Mouse (Mus musculus) fat pad, adult 2 months (tissue): ENCODE data around the gene E130308A19Rik.
A peak's percentile ranks its signal among the peaks of the same experiment; 100 is the strongest.

ENCODE experiments used
- DNase-seq: peaks from one replicate; pipeline ENCODE4 v3.0.0-alpha.2; 2011; ENCODE audit warnings: low read depth, low spot score; ENCODE audit errors: extremely low read depth

Gene E130308A19Rik

DNA sequence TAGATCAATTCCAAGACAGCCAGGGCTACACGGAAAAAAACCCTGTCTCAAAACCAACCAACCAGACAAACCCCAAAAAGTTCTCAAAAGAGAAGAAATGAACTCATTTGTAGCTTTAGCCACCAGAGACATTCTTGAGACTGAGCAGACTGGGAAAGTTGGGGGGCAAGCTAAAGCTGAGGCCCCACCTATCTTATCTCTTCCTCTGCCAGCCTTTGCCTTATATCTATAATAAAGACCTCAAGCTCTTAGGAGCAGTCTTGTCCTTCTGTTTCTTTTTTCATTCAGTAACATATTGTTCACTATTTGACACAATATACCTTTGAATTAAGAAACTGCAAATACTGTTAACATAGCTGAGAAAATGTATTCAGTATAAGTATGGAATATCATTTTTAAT is 55.4 kb downstream of the E130308A19Rik start:
- no peak for DNase-seq

DNA sequence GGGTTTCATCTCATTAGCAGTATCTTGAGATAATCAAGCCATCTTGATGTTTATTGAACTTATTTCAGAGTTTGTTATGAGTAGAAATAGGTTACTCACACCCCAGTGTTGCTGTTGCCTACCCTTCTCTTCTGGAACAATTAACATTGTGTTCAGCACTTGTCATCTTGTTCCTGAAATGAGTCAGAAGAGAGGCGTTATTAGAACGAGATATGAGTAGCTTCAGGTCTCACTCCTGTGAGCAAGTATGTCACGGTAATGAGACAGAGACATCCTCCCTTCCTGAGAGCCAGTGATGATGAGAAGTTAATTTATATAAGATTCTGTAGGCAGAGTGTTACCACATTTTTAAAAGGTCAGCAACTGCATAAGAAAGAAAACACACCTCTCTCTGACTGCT is 56.5 kb downstream of the E130308A19Rik start:
- no peak for DNase-seq

DNA sequence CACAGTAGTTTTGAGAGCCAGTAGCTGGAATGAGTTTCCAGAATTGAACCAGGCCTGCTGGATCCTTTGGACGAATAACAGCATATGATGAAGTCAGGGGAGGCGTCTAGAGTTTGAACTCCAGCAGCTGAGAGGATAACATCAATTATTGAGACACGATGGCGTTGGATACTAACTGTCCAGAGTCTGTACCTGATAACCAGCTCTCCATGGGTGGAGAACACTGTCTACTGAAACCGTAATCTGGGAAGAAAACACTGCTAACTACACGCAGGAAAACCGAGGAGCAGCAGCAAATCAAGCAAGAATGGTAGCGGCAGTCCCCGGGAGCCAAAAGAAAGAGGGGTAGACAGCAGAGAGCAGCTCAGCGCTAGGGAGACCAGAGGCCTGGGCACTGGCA is 56.9 kb downstream of the E130308A19Rik start:
- no peak for DNase-seq

DNA sequence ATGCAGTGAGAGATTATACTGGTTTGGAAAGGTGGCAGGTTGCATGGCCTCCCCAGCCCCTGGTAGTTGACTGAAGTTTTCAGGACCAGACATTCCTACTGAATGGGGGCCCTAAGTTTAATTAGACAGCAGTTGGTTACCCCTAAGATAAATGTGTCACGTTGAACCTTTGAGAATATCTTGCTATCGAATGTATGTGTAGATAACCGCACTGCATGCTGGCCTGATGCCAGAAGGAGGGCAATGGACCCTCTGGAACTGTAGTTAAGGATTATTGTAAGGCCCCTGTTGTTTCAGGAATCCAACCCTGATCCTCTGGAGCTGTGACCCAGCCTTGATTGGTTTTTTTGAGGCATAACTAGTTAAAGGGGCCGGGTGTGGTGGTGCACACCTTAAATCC is 58.3 kb downstream of the E130308A19Rik start:
- DNase-seq: no peak

DNA sequence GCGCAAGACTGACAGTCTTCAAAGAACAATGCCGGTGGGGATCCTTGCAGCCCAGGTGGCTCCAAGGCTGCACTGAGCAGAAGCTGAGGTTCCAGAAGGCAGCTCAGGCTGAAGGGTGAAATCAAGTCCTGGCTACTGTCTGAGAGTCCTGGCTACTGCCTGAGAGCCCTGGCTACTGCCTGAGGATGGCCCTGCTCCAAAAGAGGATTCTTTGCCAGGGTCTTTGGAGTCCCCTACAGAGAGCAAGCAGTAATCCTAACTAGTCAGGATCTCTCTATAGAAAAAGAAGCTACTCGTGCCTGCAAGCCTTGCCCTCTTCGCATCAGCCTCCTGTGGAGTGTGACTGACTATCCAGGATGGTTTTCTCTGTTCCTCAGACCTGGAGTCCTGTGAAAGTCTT is 60.7 kb downstream of the E130308A19Rik start:
- DNase-seq: no peak

DNA sequence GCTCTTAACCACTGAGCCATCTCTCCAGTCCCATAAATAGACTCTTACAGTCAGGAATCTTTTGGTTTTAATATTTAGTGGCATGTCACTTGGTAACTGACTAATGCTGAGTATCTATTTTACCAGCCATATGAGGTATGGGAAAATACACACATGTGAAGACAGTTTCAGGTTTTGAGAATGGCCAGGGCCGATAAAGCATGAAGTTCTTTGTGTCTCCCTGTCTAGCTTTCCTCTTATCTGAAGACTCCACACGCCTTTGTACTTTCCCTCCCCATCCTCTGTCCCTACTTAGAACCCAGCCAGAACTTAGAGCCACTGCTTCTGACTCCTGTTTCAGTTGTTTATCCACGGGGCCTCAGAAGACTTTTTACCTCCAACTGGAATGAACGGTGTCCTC is 63.0 kb downstream of the E130308A19Rik start:
- DNase-seq: no peak

DNA sequence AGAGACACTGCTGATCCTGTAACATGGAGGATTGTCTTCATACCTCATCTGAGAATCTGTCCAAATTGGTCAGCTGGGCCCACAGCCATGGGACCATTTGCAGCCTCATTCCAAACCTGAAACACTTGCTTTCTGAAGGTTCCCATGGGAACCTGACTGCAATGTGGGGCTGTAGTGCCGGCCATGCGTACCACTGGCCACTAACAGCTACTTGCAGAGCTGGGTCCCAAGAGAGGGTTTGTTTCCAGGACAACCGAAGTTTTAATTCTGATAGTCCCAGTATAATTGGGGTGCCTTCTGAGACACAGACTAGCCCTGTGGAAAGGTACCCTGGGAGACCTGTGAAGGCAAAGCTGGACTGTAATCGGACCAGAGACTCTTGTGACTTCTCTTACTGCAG is 64.1 kb downstream of the E130308A19Rik start:
- no peak for DNase-seq

DNA sequence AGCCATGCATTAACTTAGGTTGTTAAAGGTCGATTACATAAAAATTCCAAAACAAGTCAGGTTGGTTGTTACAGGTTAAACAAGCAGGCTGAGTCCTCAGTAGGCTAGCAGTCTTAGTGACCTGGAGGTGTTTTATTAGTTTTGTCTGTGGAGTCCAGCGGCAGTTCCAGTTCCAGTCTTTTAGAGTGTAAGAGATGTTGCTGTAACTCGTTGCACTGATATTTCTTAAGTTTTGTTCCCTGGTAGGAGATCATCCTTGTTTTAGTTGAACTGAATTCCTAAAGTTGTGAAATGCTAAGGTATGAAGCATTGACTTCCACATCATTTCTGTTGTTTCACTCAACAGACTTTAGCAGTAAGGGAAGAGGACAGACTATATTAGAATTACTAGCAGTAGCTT is 70.8 kb downstream of the E130308A19Rik start:
- peak; percentile 93 for DNase-seq

DNA sequence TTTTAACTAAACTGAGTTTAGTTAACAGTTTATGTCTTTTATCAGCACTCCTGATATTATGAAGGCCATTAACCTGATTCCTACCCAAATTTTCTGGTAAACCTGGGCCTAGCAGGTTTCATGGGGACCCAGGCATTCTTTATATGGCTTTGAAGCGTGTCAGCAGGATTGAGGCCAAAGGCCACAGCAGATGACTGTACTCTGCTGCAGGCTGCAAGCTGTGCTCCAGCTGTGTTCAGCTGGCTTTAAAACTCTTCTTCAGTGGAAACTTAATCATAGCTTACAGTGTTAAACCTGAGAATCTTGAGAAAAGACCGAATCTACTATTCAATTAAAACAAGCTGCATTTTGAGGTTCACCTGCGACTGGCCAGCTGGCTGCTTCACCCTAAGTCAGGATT is 71.9 kb downstream of the E130308A19Rik start:
- DNase-seq: no peak

DNA sequence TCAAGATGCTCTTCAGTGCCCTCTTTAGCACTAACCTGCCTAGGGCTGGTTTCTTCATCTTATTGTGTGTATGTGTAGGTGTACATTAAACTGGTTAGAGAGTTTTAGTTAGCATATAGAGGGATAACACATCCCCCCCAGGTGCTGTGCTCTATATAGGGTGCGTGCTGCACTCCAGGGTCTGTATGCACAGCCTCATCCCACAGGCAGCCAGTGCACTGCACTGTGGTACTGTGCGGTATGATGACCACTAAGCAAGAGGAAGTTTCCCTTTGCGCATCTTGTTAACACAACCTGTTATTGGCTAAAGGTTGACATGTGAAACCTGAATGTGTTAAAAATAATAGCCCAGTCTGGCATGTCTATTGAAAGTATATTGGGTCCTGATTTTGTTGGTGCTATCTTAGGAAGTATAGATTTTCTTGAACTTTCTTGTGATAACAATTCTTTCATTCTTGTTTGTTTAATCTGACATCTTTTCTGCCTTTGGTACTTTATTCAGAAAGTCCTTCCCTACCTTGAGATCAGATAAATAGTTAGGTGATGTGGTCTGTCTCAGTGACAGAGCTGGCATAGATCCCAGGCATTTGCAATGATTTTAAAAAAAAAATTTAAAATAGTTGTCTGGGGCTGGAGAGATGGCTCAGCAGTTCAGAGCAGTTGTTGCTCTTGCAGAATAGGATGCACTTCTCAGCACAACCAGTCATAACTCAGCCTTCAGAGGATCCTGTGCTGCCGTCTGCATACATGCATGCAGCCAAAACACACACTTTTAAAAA is 73.2 kb downstream of the E130308A19Rik start:
- no peak for DNase-seq

DNA sequence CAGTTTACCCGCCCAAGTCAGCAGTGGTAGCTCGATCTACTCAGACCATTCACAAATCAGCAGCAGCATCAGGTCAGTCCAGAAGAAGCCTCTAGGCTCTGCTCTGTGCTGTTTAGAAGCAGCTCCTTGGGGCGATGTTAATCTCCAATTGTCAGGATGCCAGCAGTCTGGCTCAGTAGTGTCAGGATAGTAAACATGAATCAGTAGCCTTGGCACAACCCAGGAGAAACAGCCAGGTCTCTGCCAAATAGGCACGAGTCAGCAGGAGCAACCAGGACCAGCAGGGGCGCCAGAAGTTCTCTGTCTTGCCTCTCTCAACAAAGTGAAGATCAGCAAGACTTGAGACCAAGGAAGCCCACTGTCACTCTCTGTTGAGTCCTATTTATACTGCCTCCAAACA is 83.3 kb downstream of the E130308A19Rik start:
- DNase-seq: peak; percentile 78

DNA sequence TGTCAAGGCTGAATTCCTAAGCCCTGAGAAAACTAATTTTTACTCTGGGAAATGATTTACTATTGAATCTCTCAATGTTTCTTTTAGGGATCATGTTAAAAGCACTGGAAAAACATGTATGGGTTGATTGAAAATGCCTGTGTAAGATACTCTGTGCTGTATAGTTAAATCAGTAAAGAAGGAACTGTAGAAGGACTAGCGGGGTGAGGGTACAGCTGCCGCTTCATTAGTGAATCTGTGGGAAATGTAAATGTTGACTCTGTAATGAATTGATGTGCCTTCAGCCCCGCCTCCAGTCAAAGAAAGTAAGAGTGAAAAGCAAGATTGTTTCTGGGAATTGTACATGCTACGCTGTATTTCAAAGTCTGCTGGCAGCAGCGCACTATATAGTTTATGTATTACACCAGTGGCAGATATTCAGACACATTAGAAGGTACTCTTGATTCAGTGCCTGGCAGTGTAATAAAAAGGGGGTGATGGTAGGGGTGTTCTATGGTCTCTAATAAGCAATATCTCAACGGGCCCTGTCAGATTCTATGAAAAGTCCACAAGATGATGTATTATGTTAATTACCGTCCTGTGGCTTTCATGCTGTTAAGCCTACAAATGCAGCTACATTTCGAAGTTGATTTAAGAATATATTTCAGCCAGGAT is 84.9 kb downstream of the E130308A19Rik start:
- DNase-seq: no peak

DNA sequence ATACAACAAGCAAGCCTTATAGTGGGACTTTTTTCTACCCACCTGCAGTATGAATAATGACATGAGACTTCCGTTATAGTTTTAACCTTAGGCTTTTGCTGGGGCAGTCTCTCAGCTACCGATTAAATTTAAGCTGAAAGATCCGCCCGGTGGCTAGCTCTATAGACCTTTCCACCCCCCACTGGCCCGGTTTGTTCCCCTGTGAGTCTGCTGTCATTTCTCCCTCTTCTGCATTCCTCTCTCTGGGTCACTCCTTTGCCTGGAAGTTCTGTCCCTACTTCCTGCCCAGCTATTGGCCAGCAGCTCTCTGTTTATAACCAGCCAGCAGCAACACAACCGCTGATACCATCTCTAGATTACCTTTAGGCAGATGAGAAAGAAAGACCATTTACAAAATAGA is 86.4 kb downstream of the E130308A19Rik start:
- DNase-seq: no peak

DNA sequence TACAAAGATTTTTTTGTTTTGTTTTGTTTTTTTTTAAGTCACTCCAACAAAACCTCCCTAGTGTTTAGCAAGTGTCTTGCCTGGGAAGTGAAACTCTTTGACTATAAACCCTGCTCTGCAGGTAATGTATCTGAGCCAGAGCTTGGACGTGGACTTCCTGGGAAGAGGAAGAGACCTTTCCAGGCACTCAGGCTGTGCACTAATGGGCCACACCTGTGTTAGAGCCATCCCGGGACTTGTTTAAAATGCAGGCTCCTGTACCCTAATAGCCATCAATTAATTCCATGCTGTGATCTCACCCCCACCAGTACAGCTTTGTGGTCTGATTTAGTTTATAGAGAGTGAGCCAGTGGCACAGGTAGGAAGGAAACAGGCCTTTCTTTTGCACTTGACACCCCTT is 86.9 kb downstream of the E130308A19Rik start:
- no peak for DNase-seq

DNA sequence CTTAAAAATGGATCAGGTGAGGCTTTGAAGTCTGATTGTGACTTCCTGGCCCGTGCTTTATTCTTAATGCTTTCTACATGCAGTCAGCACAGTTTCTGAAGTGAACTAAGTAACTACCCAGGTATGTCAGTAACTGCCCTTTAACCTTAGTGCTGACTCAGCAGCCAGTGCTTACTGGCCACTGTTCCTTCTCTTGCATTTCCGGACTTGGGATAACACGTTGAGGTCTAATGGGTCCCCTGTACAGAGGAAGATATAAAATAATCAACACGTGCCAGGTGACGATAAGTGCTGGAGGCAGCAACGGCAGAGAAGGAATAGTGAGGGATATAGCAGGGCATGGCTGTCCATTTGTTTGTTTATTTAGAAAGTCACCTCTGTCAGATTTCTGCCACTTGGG is 88.5 kb downstream of the E130308A19Rik start:
- DNase-seq: no peak

DNA sequence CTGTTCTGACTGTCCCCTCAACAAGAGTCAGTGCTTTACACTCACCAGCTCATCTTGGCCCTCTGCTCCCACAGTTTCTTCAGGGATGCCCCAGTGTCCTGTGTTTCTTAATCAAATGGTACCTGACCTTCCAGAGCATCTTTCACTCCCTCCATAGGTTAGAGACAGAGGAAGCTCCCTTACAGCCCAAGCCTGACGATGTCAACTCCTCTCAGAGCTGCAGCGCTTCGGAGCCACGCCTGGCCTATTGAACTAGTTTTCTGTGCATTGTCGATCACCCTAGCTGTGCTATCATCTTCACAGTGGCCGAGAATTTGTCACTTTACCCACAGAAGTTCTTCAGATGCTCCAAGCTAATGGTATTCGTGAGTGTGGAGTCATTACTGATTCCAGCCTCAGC is 88.9 kb downstream of the E130308A19Rik start:
- DNase-seq: no peak

DNA sequence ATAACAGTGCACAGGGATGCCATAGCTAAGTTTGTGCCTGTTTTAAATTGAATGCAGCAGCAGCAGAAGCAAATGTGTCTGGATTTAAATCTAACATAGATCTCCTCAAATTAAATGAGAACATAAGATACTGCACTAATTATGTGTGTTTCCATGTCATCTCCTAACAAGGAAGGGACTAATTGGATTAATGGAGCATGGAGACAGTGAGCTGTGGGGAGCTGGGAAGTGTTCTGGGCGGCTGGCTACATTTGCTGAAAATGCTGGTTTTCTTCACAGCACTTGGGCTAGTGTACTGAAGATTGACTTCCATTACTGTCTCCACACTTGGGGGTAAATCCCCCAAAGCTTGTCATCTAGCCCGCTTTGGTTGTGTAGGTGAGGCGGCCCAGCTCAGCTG is 89.5 kb downstream of the E130308A19Rik start:
- no peak for DNase-seq

DNA sequence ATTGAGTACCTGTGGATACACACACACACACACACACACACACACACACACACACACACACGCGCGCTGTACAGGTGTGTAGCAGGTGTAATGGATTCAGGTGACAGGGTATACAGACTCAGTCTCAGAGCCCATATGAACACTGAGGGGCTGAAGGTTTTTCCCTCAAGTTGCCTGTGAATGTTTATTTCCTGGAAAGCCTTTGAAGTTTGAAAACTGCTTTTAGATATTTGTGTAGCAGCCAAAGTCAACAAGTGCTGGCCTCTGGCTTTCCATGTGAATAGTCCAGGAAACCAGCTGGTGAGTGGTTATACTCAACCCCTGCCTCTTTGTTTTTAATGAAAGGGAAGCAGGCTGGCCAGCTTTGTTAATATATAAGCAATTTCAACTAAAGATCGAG is 91.3 kb downstream of the E130308A19Rik start:
- no peak for DNase-seq

DNA sequence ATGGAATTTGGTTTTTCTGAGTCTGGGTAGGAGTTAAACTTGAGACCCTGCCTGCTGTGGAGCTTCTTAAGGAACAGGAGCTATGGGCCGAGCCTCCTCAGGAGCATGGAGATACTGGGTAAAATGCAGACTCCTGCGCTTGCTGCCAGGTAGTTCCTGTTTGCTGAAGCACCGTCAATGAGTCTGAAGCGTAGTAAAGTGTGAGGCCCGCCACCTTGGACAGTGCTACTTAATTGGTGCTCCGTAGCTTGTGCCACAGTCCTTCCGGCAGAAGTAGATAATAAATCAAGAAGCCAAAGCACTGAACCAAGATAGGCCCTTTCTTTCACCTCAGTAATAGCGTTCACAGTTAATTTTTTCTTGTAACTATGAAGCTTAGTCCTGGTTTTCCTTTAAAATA is 92.5 kb downstream of the E130308A19Rik start:
- no peak for DNase-seq

DNA sequence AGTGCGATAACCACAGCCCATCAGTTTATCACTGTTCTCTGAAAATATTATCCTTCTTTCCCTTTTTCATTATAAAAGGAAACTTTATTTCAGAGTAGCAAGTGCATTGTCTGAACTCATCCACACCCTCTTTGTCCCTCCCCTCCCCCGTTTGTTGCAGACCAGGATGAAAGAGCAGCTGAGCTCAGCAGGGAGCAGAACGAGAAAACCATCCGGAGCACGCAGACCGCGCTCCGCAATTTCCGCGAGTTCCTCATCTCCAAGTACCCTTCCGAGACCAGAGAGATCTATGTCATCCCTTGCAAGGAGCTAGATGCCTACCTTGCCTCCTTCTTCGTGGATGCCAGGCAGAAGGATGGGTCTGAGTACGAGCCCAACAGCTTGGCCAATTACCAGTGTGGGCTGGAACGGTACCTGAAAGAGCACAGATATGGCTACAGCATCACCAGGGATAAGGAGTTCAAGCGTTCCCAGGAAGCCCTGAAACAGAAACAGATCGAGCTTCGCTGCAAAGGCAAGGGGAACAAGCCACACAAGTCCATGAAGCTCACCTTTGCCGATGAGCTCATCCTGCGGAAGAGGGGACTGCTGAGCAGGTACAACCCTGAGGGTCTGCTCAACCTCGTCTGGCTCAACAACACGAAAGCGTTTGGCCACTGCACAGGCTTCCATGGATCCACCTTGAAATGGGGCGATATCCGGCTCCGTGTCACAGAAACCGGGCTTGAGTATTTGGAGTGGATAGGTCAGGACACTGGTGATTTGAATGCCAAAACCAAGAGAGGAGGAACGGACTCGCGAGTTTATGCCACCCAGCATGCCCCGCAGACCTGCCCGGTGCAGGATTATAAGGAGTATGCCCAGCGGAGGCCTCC is 93.7 kb downstream of the E130308A19Rik start:
- DNase-seq: no peak

DNA sequence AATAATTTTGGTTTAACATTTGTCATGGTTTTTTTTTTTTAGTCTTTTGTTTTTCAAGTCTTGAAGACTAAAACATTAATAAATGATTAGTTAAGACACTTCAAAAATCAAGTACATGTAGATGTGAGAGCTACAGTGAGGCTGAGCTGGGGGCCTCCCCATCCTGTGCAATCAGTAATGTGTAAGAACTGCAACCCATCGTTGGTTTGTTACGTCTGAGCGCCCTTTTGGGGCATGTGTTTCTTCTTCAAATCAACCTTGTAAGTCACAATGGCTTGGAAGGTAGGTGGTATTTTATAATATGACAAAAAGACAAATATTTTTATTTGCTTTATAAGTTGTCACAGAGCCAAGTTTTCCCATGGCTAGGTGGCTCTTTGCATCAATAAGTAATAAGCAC is 95.8 kb downstream of the E130308A19Rik start:
- no peak for DNase-seq

DNA sequence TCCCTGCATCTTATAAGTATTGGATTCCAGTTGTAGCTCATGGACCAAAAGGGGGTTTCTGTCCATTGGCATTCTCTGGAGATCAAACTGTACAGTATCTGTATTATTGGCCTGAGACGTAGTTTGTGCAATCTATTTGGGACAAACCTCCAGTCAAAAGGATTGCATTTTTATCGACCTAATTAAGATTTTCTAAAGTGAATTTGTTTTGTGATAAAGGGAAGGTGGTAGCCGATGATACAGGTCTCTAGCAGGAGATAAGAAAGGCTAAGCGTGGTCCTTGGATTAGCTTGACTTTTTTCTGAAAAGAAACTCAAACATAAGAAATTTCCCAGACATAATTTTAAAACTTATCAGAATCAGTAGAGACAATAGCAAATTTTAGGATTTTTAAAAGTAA is 99.6 kb downstream of the E130308A19Rik start:
- DNase-seq: no peak
